Mouse (Mus musculus) splenic B cell, adult 2 months (primary cell): ENCODE measurements around the gene Cwf19l2.
A peak's percentile ranks its signal among the peaks of the same experiment; 100 is the strongest.
"Not testable (repeated sequence)": the region's sequence is repeated elsewhere in the genome, so short reads cannot be mapped to it uniquely, and the experiment has no call there.

Experiments used
- DNase-seq: peaks from one replicate; pipeline ENCODE4 v3.0.0-alpha.2; 2011; ENCODE audit warnings: low read depth, low spot score
- H3K27me3 ChIP-seq: 2 replicates; pipeline ENCODE4 v1.6.1; 2012; ENCODE audit warnings: mild to moderate bottlenecking, low read length, moderate library complexity, mixed read lengths; ENCODE audit not compliant: control insufficient read depth, poor library complexity, insufficient read depth, severe bottlenecking
- H3K36me3 ChIP-seq: 2 replicates; pipeline ENCODE4 v1.6.1; 2012; ENCODE audit warnings: mild to moderate bottlenecking, low read length, moderate library complexity, mixed read lengths; ENCODE audit not compliant: control insufficient read depth, poor library complexity, insufficient read depth, severe bottlenecking

Cwf19l2 gene

DNA sequence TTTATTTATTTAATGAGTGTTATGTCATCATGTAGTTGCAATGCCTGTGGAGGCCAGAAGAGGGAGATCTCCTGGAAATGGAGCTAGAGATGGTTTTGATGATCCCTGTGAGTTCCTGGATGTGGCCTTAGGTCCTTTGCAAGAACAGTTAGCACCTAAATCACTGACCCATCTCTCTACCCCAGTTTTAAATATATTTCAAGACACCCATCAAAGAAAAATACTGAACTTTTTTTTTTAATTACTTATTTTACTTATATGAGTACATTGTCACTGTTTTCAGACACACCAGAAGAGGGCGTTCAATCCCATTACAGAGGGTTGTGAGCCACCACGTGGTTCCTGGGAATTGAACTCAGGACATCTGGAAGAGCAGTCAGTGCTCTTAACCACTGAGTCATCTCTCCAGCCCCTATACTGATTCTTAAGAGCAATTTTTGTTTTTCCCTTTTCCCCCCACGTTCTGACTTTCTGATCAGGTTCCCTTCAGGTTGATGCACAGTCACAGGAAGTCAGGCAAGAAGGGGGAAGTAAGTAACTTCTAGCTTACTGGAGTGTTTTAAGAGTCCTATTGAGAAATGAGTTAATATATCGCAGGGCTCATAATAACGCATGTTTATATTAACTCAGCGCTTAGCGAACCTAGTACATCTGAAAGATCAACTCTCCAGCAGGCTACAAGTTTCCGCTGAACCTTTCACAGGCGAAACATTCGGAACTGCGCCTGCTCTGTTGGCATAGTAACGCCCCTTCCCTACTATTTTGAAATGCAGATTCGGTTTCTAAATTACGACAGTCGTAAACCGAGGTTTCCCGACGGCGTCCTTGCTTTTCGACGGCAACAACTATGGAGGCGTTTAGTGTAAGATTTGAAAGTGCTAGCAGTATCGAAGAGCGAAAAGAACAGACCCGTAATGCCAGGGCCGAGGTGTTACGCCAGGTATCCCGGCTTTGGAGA, at the start of gene Cwf19l2:
Gene Cwf19l2 (plus strand): TSS at position 342 of the 958 bp plus-strand sequence.
- H3K36me3 ChIP-seq: no peaks in the 10 kb centered on the region
- H3K27me3 ChIP-seq: no peaks in the 10 kb centered on the region
- peak; percentile 92 for DNase-seq

GRCm38 (mm10) chr9:3376323-3376722, 27.1 kb upstream of the Cwf19l2 start:
- H3K27me3 ChIP-seq, H3K36me3 ChIP-seq, DNase-seq: not testable (repeated sequence)

GRCm38 (mm10) chr9:3404372-3404771, 980 bp downstream of the Cwf19l2 start:
- no peaks in the 10 kb centered on the region for H3K36me3 ChIP-seq
- peak; percentile 13 for DNase-seq

GRCm38 (mm10) chr9:3439555-3440300, 36.3 kb downstream of the Cwf19l2 start:
- DNase-seq, H3K36me3 ChIP-seq: not testable (repeated sequence)

More at GRCm38 (mm10) chr9:3404372-3404771, 980 bp downstream of the Cwf19l2 start:
- H3K27me3 ChIP-seq: no peaks in the 10 kb centered on the region

DNA sequence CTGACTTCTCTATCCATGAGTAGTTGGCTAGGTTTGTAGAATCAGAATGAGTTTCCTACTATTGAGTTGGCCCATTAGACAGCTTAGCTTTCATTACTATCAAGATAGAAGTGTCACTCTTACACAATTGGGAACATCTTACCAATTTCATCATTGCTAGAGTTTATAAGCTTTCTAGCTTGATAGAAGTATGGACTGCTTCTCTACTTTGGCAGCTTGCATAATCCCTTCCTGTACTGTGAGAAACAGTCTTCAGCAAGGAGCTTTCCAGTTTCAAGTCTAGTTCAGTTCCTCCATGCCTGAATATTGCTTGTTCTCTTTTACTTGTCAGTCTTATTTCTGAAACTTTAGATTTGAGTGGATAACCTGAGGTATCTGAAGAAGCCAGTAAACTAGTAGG, 68.5 kb downstream of the Cwf19l2 start:
- no peak for DNase-seq
- Histone ChIP-seq H3K36me3 (no peaks in the 10 kb centered on the region), H3K27me3 (no peaks in the 10 kb centered on the region)

More at GRCm38 (mm10) chr9:3439555-3440300, 36.3 kb downstream of the Cwf19l2 start:
- H3K27me3 ChIP-seq: not testable (repeated sequence)

DNA sequence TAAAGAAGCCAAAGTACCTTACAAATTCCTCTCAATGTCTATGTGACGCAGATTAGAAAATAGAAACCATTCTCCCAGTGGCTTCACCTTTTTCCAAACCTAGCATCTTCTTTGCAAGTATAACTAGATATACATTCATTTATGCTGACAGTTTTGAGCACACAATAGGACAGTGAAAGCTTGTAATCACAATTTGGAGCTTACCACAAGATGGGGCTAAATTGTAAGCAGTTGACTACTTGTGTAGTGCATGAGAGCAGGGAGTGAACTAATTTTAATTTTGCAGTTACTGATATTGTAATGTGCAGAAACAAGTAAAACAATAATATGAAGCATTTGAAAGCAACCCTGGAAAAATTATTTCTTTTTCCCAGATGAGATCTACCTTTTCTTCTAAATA, 115.3 kb downstream of the Cwf19l2 start:
- Histone ChIP-seq H3K27me3 (no peaks in the 10 kb centered on the region), H3K36me3 (no peaks in the 10 kb centered on the region)
- DNase-seq: no peak

GRCm38 (mm10) chr9:3519178-3519577, 115.8 kb downstream of the Cwf19l2 start:
- no peaks in the 10 kb centered on the region for H3K27me3 ChIP-seq
- DNase-seq: no peak

GRCm38 (mm10) chr9:3521031-3521430, 117.6 kb downstream of the Cwf19l2 start:
- no peaks in the 10 kb centered on the region for H3K36me3 ChIP-seq
- no peak for DNase-seq
- H3K27me3 ChIP-seq: no peaks in the 10 kb centered on the region

More at GRCm38 (mm10) chr9:3519178-3519577, 115.8 kb downstream of the Cwf19l2 start:
- no peaks in the 10 kb centered on the region for H3K36me3 ChIP-seq
